Mouse (Mus musculus) erythroblast, embryonic 14.5 days (primary cell): ENCODE measurements at regions not wholly inside any gene's neighbourhood (a gene's known extent, or its start where the extent isn't known, plus 50 kb on each side); places are given as distances from the start of the nearest gene placed in this dataset.

Experiments used
- GATA1 ChIP-seq: IDR thresholded peaks from 2 replicates; pipeline ENCODE4 v1.6.1; 2012; ENCODE audit warnings: low read length, inconsistent platforms, mixed read lengths
- TAL1 ChIP-seq: IDR thresholded peaks from 3 replicates; pipeline ENCODE4 v1.6.1; 2012; ENCODE audit warnings: low read length, inconsistent platforms, mixed read lengths

DNA sequence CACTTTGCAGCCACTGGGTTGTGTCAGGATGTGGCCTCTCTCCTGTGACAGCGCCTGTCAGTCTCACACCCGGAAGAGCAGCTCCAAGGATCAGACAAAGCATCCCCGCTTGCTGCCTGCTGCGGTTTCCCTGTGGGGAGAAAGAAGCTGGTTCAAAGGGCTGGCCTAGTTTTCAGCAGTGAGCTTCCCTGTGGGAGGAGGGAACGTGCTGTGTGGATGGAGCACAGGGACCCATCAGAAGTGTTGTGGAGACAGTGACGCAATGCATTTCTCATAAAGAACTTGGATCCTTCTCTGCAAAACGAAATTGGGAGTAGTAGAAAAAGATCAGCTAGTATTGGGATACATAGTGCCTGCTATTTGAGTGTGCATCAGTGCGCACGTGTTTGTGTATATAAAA lies 1939.9 kb upstream of the Lrrc6 start:
- TF ChIP-seq GATA1 = no peak
- no peak for TF ChIP-seq TAL1
